Mouse (Mus musculus) urinary bladder, postnatal 10 days (tissue): ENCODE measurements around the gene Cyp2e1.
"Not testable (repeated sequence)": the region's sequence is repeated elsewhere in the genome, so short reads cannot be mapped to it uniquely, and the experiment has no call there.

Experiments
- DNase-seq: peaks from one replicate; pipeline ENCODE4 v3.0.0; 2022; ENCODE audit warnings: low spot score

Cyp2e1 gene

DNA sequence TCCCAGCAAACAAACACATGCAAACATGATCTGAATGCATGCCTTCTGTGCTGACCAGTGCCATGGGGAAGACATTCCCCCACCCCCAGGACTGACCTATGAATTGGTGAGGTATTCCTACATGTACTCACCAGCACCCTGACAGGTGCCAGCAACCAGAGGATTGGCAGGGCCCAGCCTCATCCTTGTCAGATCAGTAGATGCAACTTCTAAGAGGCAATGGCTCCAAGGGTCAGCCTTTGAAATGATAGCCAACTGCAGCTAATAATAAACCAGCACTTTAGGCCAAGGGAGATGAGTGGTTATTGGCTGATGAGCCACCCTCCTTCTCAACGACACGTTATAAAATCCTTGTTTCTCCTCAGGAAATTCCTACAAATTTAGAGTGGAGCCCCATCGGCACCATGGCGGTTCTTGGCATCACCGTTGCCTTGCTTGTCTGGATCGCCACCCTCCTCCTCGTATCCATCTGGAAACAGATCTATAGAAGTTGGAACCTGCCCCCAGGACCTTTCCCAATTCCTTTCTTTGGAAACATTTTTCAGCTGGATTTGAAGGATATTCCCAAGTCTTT lies at the start of gene Cyp2e1:
Cyp2e1 (plus strand) TSS at position 293 of the 574 bp plus-strand sequence.
- no peak for DNase-seq

GRCm38 (mm10) chr7:140717155-140718055 lies 46.1 kb upstream of the Cyp2e1 start:
- DNase-seq, result no peak

DNA sequence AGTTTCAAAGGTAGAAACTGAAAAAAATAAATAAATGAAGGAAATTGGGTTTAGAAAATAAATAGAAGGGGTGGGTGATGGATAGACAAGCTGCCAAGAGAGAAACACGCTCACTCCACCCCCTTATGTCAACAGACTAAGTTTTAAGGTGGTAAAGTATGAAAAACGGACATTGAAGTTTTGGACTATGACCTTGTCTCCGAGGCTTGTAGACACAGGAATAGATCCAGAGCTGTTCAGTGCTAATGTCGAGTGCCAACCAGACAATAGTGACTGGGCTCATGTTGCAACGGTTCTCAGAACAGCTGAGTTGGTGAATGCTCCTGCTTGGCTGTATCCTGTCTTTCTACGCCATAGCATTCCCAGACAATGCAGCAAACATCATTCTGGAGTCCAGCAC lies 42.4 kb upstream of the Cyp2e1 start:
- DNase-seq, result no peak

DNA sequence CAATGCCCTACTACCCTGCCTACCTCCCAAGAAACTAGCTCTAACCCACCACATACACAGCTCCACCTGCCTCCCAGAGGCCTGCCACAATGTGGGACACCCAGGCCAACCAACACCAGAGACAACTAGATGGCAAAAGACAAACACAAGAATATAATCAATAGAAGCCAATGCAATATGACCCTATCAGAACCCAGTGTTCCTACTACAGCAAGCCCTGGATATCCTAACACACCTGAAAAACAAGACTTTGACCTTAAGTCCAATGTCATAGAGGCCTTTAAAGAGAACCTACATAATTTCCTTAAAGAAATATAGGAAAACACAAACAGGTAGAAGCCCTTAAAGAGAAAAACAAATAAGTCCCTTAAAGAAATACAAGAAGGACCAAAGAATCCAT lies 38.0 kb upstream of the Cyp2e1 start:
- no peak for DNase-seq

GRCm38 (mm10) chr7:140733162-140733561 lies 30.4 kb upstream of the Cyp2e1 start:
- no peak for DNase-seq

DNA sequence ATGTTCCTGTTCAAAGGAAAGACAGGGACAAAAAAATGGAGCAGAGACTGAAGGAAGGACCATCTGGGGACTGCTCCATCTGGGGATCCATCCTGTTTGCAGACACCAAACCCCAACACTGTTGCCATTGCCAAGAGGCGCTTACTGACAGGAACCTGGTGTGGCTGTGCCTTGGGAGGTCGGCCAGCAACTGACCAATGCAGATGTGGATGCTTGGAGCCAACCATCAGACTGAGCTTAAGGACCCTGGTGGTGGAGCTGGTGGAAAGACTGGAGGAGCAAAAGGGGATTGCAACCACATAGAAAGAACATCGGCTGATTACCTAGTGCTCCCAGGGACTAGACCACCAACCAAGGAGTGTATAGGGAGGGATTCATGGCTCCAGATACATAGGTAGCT lies 16.1 kb upstream of the Cyp2e1 start:
- no peak for DNase-seq

- no peak for DNase-seq
Measured at GRCm38 (mm10) chr7:140748116-140748826, 15.3 kb upstream of the Cyp2e1 start.

- no peak for DNase-seq
Measured at GRCm38 (mm10) chr7:140748827-140749160, 14.7 kb upstream of the Cyp2e1 start.

- no peak for DNase-seq
Measured at GRCm38 (mm10) chr7:140754556-140754955, 9.0 kb upstream of the Cyp2e1 start.

GRCm38 (mm10) chr7:140756151-140756854 lies 7.2 kb upstream of the Cyp2e1 start:
- no peak for DNase-seq

DNA sequence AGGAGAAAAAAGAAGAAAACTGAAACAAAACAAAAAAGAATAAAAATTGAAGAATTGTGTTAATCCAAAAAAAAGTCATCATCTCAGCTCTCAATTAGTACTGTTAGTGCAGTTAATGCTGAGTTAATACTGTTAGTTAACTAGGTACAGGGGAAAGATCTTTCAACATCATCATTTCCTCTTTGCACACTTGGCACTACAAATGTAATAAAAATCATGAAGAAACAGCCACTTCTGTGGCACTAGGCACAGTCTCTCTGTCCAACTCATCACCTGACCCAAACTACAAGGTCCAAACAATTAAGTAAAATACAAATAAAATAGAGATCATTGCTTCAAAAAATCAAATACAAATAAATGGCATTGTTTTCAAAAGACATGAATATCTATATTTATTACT lies 2.9 kb upstream of the Cyp2e1 start:
- no peak for DNase-seq

DNA sequence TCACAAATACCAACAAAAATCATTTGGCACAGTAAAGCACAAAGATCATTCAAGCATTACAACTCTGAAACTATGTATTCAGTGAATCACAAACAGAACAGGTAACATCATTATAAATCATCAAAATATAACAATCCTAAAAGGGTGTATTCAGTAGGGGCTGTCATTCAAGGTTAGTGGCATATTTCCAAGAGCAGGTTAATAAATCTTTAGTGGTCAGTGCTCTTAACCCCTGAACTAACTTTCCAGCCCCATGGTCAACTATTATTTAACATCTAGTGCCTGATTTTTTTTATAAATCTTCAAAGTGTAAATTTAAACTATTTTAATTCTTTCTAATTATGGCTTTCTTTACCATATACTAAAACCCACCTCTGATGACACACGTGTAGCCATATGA lies 1.9 kb downstream of the Cyp2e1 start:
- DNase-seq, result not testable (repeated sequence)

GRCm38 (mm10) chr7:140765888-140766739 lies 2.6 kb downstream of the Cyp2e1 start:
- no peak for DNase-seq

- DNase-seq, result no peak
Measured at GRCm38 (mm10) chr7:140780548-140780947, 17.0 kb downstream of the Cyp2e1 start.

GRCm38 (mm10) chr7:140787406-140788052 lies 24.0 kb downstream of the Cyp2e1 start, which contains the start of gene Syce1:
Gene Syce1, minus strand, starts transcription at chr7:140787852.
- DNase-seq, result no peak

- no peak for DNase-seq
Measured at GRCm38 (mm10) chr7:140788053-140788435, 24.5 kb downstream of the Cyp2e1 start.

GRCm38 (mm10) chr7:140793541-140793940 lies 30.0 kb downstream of the Cyp2e1 start:
- no peak for DNase-seq

- no peak for DNase-seq
Measured at GRCm38 (mm10) chr7:140797619-140798018, 34.1 kb downstream of the Cyp2e1 start.

GRCm38 (mm10) chr7:140798212-140798611 lies 34.7 kb downstream of the Cyp2e1 start:
- DNase-seq, result no peak

DNA sequence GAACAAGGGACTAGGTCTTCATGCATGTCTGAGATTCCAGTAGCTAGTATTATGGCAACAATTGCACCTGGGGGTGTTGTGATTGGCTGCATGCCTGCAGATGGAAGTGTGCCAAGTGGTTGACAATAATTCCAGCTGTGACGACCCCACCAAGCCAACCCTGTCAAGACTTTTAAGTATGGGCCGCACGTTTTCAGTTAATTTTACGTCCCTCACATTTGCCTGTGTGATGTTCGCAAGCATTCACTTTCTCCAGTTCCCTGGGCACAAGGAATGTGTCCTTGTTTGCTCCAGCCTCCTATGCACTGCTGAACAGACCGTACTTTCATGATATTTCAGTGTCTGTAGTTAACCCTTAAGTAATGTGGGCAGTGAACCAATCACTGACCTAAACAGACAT lies 39.1 kb downstream of the Cyp2e1 start:
- DNase-seq, result no peak

DNA sequence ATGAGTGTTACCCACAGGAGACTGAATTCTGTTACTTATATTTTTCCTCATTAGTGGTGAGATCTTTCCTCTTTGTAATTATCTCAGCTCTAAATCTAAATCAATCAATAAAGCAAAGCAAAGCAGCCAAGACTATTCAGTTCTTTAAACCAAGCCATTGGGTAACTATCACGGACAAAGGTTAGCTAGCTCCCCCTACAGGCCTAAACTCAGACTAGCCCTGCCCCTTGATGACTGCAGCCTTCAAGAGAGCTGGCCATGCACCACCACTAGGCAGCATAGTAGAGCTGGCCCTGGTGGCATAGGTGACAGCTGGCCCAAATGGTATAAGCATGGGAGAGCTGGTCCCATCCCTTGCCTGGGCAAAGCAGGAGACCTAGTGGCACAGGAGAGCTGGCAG lies 42.2 kb downstream of the Cyp2e1 start:
- no peak for DNase-seq
